Mouse (Mus musculus) G1E (cell line): ENCODE results near the gene Nudt17.

Source experiments
- CTCF ChIP-seq: IDR thresholded peaks from 2 replicates; pipeline ENCODE4 v1.5.1; 2012; ENCODE audit warnings: low read depth, low read length, inconsistent platforms, mixed read lengths
- GATA1 ChIP-seq: IDR thresholded peaks from 2 replicates; pipeline ENCODE4 v1.6.1; 2012; ENCODE audit warnings: borderline replicate concordance, low read length, inconsistent platforms, mixed read lengths
- GATA2 ChIP-seq: IDR thresholded peaks from 2 replicates; pipeline ENCODE4 v1.6.1; 2012; ENCODE audit warnings: low read depth, low read length, inconsistent platforms, borderline replicate concordance
- POLR2AphosphoS5 ChIP-seq: IDR thresholded peaks from 2 replicates; pipeline ENCODE4 v1.6.1; 2012; ENCODE audit warnings: low read depth, low read length, inconsistent platforms; ENCODE audit not compliant: insufficient replicate concordance
- TAL1 ChIP-seq: conservative IDR thresholded peaks from 2 replicates; pipeline ENCODE4 v1.6.1; 2012; ENCODE audit warnings: low read depth, low read length, inconsistent platforms, mixed read lengths

GRCm38 (mm10) chr3:96673514-96673913 is 34.8 kb downstream of the Nudt17 start:
- no peak for TF ChIP-seq CTCF
- TF ChIP-seq POLR2AphosphoS5 = no peak
- no peak for TF ChIP-seq TAL1
- TF ChIP-seq GATA2 = no peak
- TF ChIP-seq GATA1 = no peak
